Mouse (Mus musculus) heart, postnatal 0 days (tissue): ENCODE results near the gene Isyna1. TPM values are rescaled to one million over a fixed set of nuclear protein-coding genes. Genes with fewer than 3 reads are reported as not detected.
A peak's percentile ranks its signal among the peaks of the same experiment; 100 is the strongest.

Experiments used
- ATAC-seq: fragments of 200-750 bp; cut with Nextera tagmentation; 2 replicates; pipeline ENCODE4 v1.8.0; 2017; ENCODE audit warnings: low read depth, moderate number of reproducible peaks, moderate library complexity; ENCODE audit not compliant: insufficient read depth
- DNase-seq: peaks from one replicate; pipeline ENCODE4 v3.0.0-alpha.2; 2016; ENCODE audit warnings: low spot score
- H3K27ac ChIP-seq: fragments of 300-500 bp; sonication (generic); 2 replicates; pipeline ENCODE4 v1.5.1; 2014; ENCODE audit warnings: low read depth, mild to moderate bottlenecking
- H3K27me3 ChIP-seq: fragments of 300-500 bp; sonication (generic); 2 replicates; pipeline ENCODE4 v1.6.1; 2014; ENCODE audit warnings: low read length, mixed read lengths; ENCODE audit not compliant: control insufficient read depth, insufficient read depth
- H3K36me3 ChIP-seq: fragments of 300-500 bp; sonication (generic); replicated peaks from 2 replicates; pipeline ENCODE4 v1.6.1; 2014; ENCODE audit warnings: low read length, mixed read lengths; ENCODE audit not compliant: control insufficient read depth, insufficient read depth
- H3K4me1 ChIP-seq: fragments of 300-500 bp; sonication (generic); 2 replicates; pipeline ENCODE4 v1.6.1; 2014; ENCODE audit warnings: antibody characterized with exemption; ENCODE audit not compliant: control insufficient read depth, insufficient read depth
- H3K4me2 ChIP-seq: fragments of 300-500 bp; sonication (generic); 2 replicates; pipeline ENCODE4 v1.6.1; 2014; ENCODE audit warnings: low read depth, mild to moderate bottlenecking, low read length, moderate library complexity
- H3K4me3 ChIP-seq: fragments of 300-500 bp; sonication (generic); 2 replicates; pipeline ENCODE4 v1.5.1; 2014; ENCODE audit warnings: low read depth, low read length
- H3K9ac ChIP-seq: fragments of 300-500 bp; sonication (generic); replicated peaks from 2 replicates; pipeline ENCODE4 v1.6.1; 2014; ENCODE audit warnings: low read depth, low read length, mixed read lengths
- H3K9me3 ChIP-seq: fragments of 300-500 bp; sonication (generic); replicated peaks from 2 replicates; pipeline ENCODE4 v1.6.1; 2016; ENCODE audit warnings: low read length; ENCODE audit not compliant: control insufficient read depth
- CTCF ChIP-seq: IDR thresholded peaks from 2 replicates; pipeline ENCODE4 v1.5.1; 2016; ENCODE audit warnings: antibody characterized with exemption, control low read depth, low read depth
- EP300 ChIP-seq: IDR thresholded peaks from 2 replicates; pipeline ENCODE4 v1.6.1; 2016; ENCODE audit warnings: antibody characterized with exemption, low read depth
- WGBS: fragments of 180-500 bp; shearing (Covaris S2); extraction: QIAGEN DNeasy Blood & Tissue Kit; methylation state at CpG from one replicate; pipeline ENCODE4 v1.1.7; 2014; 5-methylcytosine and 5-hydroxymethylcytosine counted together
- polyA plus RNA-seq: library from polyadenylated mRNA; unstranded; fragments of >200 nt; fragmentation: Nextera tagmentation; extraction: Ambion mirVana; gene quantifications from 2 replicates; pipeline ENCODE4 v1.2.1, GENCODE M21; 2015
- total RNA-seq: library from RNA; depleted of rRNA; stranded (reverse); fragments of >200 nt; gene quantifications from 2 replicates; pipeline ENCODE4 v1.2.3, GENCODE M21; 2014; ENCODE audit warnings: low replicate concordance

Isyna1 gene
- total and polyA plus RNA-seq, 2 experiments from 2014 or later: 53.3 to 111 TPM

DNA sequence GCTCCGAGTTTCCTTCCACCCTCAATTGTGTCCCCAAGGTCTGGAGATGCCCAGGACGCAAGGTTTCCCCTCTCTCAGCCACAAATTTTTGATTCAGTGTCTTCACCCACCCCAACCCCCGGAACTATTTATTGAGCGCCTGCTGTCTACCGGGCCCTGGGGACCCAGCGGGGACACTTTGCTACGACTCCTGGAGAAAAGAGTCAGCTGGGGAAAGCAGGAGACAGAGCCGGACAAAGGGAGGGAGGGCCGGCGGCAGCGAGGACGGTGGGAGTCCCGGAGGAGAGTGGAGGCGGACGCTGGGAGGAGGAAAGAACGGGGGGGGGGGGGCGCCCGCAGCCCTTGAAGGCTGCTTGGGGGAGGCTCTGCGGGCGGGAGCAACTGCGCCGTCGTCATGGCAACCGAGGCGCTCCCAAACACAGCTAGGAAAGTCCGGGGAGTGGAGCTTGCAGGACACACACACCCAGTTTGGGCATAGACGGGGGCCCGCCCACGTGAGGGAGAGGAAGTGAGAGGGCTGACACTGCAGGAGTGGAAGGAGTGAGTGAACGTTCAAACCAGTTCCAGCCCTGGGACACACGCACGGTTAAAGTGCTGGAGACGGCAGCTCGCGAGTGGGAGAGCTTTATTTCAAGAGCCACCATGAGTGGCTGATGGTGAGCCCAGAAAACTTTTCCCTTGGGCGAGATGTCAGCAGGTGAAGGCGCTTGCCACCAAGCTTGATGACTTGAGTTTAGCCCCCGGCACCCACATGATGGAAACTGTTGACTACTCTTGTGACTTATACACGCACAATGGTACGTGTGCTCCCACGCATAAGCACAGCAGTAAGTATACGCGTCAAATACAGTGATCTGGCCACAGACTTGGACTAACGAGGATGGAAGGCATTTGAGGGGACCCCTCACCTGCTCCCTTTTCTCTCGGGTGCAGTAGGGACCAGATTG, 15.9 kb downstream of the Isyna1 start:
- peak overlapping the region; percentile 56 for H3K4me3 ChIP-seq
- peak overlapping the region; percentile 92 for H3K27ac ChIP-seq
- H3K9me3 ChIP-seq: no peaks in the 10 kb centered on the region
- under 1% methylated on average over 42 of the region's 45 CpGs for WGBS
- TF ChIP-seq CTCF: no peak
- TF ChIP-seq EP300: no peak; the same call in 1 of the 2 replicates
- peak; percentile 92 for DNase-seq
- peak overlapping the region; percentile 96 for H3K4me2 ChIP-seq
- peak; percentile 66 for ATAC-seq
- no peaks in the 10 kb centered on the region for H3K36me3 ChIP-seq
- no peaks in the 10 kb centered on the region for H3K27me3 ChIP-seq
- H3K9ac ChIP-seq: peak overlapping the region; percentile 52
- peaks cover 11% of the 10 kb centered on the region; the same call in 1 of the 2 replicates for H3K4me1 ChIP-seq

- Histone ChIP-seq H3K4me1 (peaks cover 11% of the 10 kb centered on the region; the same call in 1 of the 2 replicates), H3K36me3 (no peaks in the 10 kb centered on the region), H3K4me2 (peak overlapping the region; percentile 96), H3K27ac (peak overlapping the region; percentile 92), H3K4me3 (peak overlapping the region; percentile 56), H3K9ac (peak overlapping the region; percentile 68), H3K27me3 (no peaks in the 10 kb centered on the region), H3K9me3 (no peaks in the 10 kb centered on the region)
- ATAC-seq (no peak), DNase-seq (peak; percentile 75)
- WGBS: under 1% methylated on average over 54 of the region's 54 CpGs
- TF ChIP-seq CTCF: peak; percentile 87
- no peak for TF ChIP-seq EP300
These were observed 16.9 kb downstream of the Isyna1 start for GRCm38 (mm10) chr8:70610796-70611771.

GRCm38 (mm10) chr8:70611849-70612248, 17.7 kb downstream of the Isyna1 start:
- Histone ChIP-seq H3K9me3 (no peaks in the 10 kb centered on the region), H3K27ac (peak overlapping the region; percentile 74), H3K4me1 (peaks cover 10% of the 10 kb centered on the region; the same call in 1 of the 2 replicates), H3K4me2 (peak overlapping the region; percentile 96), H3K4me3 (peak overlapping the region; percentile 56), H3K27me3 (no peaks in the 10 kb centered on the region), H3K9ac (peak overlapping the region; percentile 68), H3K36me3 (no peaks in the 10 kb centered on the region)
- no peak for ATAC-seq
- WGBS: under 1% methylated on average over 6 of the region's 6 CpGs
- TF ChIP-seq CTCF: peak; percentile 96
- no peak for TF ChIP-seq EP300
- DNase-seq: peak; percentile 84

DNA sequence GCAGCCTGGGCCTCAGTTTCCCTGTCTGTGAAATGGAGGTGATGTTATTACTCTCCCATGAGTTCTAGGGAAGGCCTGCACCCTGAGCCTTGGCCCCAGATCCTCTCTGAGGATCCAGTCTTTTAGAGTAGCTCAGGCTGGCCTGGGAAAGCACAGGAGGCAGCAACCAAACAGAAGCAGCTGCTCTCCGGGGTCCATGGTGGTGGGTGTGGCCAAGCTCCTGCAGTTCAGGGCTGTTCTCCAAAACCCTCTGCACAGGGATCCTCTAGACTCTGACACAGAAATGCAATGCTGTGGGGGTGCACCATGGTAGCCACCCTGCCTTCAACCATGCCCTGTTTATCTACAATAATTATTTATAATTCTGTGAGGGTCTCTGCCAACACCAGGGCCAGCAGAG, 19.6 kb downstream of the Isyna1 start:
- H3K4me1 ChIP-seq: peaks cover 4% of the 10 kb centered on the region; the same call in 1 of the 2 replicates
- ATAC-seq: no peak
- TF ChIP-seq CTCF: no peak
- no peak for TF ChIP-seq EP300

DNA sequence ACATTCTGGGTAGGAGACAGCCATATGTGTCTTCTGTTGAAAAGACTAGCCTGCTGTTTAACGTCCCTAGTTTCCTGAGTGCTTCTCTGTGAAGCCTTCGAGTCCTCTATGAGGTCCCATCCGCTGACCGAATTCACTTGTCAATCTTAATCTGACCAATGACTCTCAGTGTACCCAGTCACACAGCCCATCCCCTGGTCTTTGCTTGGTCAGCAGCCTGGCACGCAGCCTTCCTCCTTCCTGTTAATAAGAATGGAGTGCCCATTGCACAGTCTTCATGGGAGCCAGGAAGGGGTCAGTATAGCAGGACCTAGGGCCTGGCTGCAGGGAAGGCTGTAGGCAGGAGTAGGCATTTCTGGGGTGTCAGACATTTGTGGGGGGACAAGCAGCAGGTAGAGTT, 20.3 kb downstream of the Isyna1 start:
- TF ChIP-seq CTCF: no peak
- no peak for TF ChIP-seq EP300
- no peak overlapping the region for H3K27ac ChIP-seq

More for the DNA sequence above, 19.6 kb downstream of the Isyna1 start:
- H3K27me3 ChIP-seq: no peaks in the 10 kb centered on the region
- no peak overlapping the region for H3K4me2 ChIP-seq
- H3K9me3 ChIP-seq: no peaks in the 10 kb centered on the region
- H3K36me3 ChIP-seq: no peaks in the 10 kb centered on the region
- no peak overlapping the region for H3K4me3 ChIP-seq
- WGBS: 21% methylated on average over 1 of the region's 1 CpGs
- H3K9ac ChIP-seq: no peak overlapping the region
- H3K27ac ChIP-seq: no peak overlapping the region
- DNase-seq: no peak

More for the DNA sequence above, 20.3 kb downstream of the Isyna1 start:
- Histone ChIP-seq H3K27me3 (no peaks in the 10 kb centered on the region), H3K4me3 (no peak overlapping the region), H3K9me3 (no peaks in the 10 kb centered on the region), H3K4me2 (no peak overlapping the region), H3K4me1 (no peaks in the 10 kb centered on the region), H3K36me3 (no peaks in the 10 kb centered on the region), H3K9ac (no peak overlapping the region)
- DNase-seq: no peak
- WGBS: 68% methylated on average over 5 of the region's 5 CpGs
- no peak for ATAC-seq
